Mouse (Mus musculus) limb, embryonic 11.5 days (tissue): ENCODE data around the gene Nrip1. TPM values are rescaled to one million over a fixed set of nuclear protein-coding genes. Genes with fewer than 3 reads are reported as not detected.

Experiments
- ATAC-seq: fragments of 200-750 bp; cut with Nextera tagmentation; 2 replicates; pipeline ENCODE4 v1.8.0; 2017; ENCODE audit warnings: low read depth; ENCODE audit not compliant: insufficient number of reproducible peaks, low FRiP score, low TSS enrichment
- DNase-seq: peaks from one replicate; pipeline ENCODE4 v3.0.0-alpha.2; 2015; ENCODE audit warnings: low spot score
- H3K27ac ChIP-seq: fragments of 300-500 bp; sonication (generic); replicated peaks from 2 replicates; pipeline ENCODE4 v1.5.1; 2014; ENCODE audit warnings: low read depth, mild to moderate bottlenecking, low read length
- H3K27me3 ChIP-seq: fragments of 300-500 bp; sonication (generic); 2 replicates; pipeline ENCODE4 v1.6.1; 2014; ENCODE audit warnings: mild to moderate bottlenecking, low read length, mixed read lengths; ENCODE audit not compliant: control insufficient read depth, insufficient read depth
- H3K36me3 ChIP-seq: fragments of 300-500 bp; sonication (generic); 2 replicates; pipeline ENCODE4 v1.6.1; 2014; ENCODE audit warnings: mild to moderate bottlenecking, low read length, moderate library complexity, mixed read lengths; ENCODE audit not compliant: control insufficient read depth, insufficient read depth
- H3K4me1 ChIP-seq: fragments of 300-500 bp; sonication (generic); 2 replicates; pipeline ENCODE4 v1.6.1; 2014; ENCODE audit warnings: low read length, mixed read lengths; ENCODE audit not compliant: control insufficient read depth, insufficient read depth
- H3K4me2 ChIP-seq: fragments of 300-500 bp; sonication (generic); 2 replicates; pipeline ENCODE4 v1.6.1; 2014; ENCODE audit warnings: low read depth, mild to moderate bottlenecking, moderate library complexity; ENCODE audit not compliant: severe bottlenecking
- H3K4me3 ChIP-seq: fragments of 300-500 bp; sonication (generic); 2 replicates; pipeline ENCODE4 v1.5.1; 2014; ENCODE audit warnings: low read depth, low read length
- H3K9ac ChIP-seq: fragments of 300-500 bp; sonication (generic); 2 replicates; pipeline ENCODE4 v1.6.1; 2014; ENCODE audit warnings: mild to moderate bottlenecking, low read length
- H3K9me3 ChIP-seq: fragments of 300-500 bp; sonication (generic); 2 replicates; pipeline ENCODE4 v1.6.1; 2016; ENCODE audit warnings: low read length; ENCODE audit not compliant: control insufficient read depth
- WGBS: fragments of 180-500 bp; shearing (Covaris S2); extraction: QIAGEN DNeasy Blood & Tissue Kit; methylation state at CpG from one replicate; pipeline ENCODE4 v1.1.7; 2014; 5-methylcytosine and 5-hydroxymethylcytosine counted together
- polyA plus RNA-seq: library from polyadenylated mRNA; unstranded; fragments of >200 nt; fragmentation: Nextera tagmentation; extraction: Ambion mirVana; gene quantifications from 2 replicates; pipeline ENCODE4 v1.2.1, GENCODE M21; 2014

Nrip1 gene
- polyA plus RNA-seq, 1 experiment from 2014 or later: 29.1 TPM

- Histone ChIP-seq H3K9me3 (no peaks in the 10 kb centered on the region), H3K9ac (no peak overlapping the region), H3K27me3 (no peaks in the 10 kb centered on the region), H3K36me3 (no peaks in the 10 kb centered on the region), H3K4me1 (peaks cover 6% of the 10 kb centered on the region; the same call in 1 of the 2 replicates), H3K4me2 (no peak overlapping the region), H3K27ac (no peak overlapping the region), H3K4me3 (no peak overlapping the region; the same call in 1 of the 2 replicates)
- 37% methylated on average over 6 of the region's 6 CpGs for WGBS
- no peak for ATAC-seq
- no peak for DNase-seq
Observed at GRCm38 (mm10) chr16:76370041-76370715, 3.4 kb downstream of the Nrip1 start.

GRCm38 (mm10) chr16:76369236-76369635, 4.4 kb downstream of the Nrip1 start:
- H3K9ac ChIP-seq: no peak overlapping the region
- DNase-seq (no peak), ATAC-seq (no peak)
- H3K27me3 ChIP-seq: no peaks in the 10 kb centered on the region
- H3K4me1 ChIP-seq: peaks cover 6% of the 10 kb centered on the region; the same call in 1 of the 2 replicates
- H3K4me2 ChIP-seq: no peak overlapping the region
- no peaks in the 10 kb centered on the region for H3K36me3 ChIP-seq
- WGBS: 78% methylated on average over 9 of the region's 9 CpGs
- no peak overlapping the region for H3K4me3 ChIP-seq
- H3K9me3 ChIP-seq: no peaks in the 10 kb centered on the region
- H3K27ac ChIP-seq: no peak overlapping the region

GRCm38 (mm10) chr16:76367261-76367908, 6.2 kb downstream of the Nrip1 start:
- DNase-seq (no peak), ATAC-seq (no peak)
- Histone ChIP-seq H3K4me2 (no peak overlapping the region), H3K36me3 (no peaks in the 10 kb centered on the region), H3K27me3 (no peaks in the 10 kb centered on the region), H3K4me1 (peaks cover 6% of the 10 kb centered on the region; the same call in 1 of the 2 replicates), H3K4me3 (no peak overlapping the region), H3K9ac (no peak overlapping the region), H3K9me3 (no peaks in the 10 kb centered on the region), H3K27ac (no peak overlapping the region)
- WGBS: 95% methylated on average over 12 of the region's 12 CpGs

GRCm38 (mm10) chr16:76365790-76366406, 7.7 kb downstream of the Nrip1 start:
- Histone ChIP-seq H3K27me3 (no peaks in the 10 kb centered on the region), H3K4me2 (no peak overlapping the region), H3K36me3 (no peaks in the 10 kb centered on the region), H3K9ac (no peak overlapping the region), H3K9me3 (no peaks in the 10 kb centered on the region), H3K4me3 (no peak overlapping the region), H3K27ac (no peak overlapping the region), H3K4me1 (peaks cover 3% of the 10 kb centered on the region; the same call in 1 of the 2 replicates)
- WGBS: 86% methylated on average over 17 of the region's 17 CpGs
- DNase-seq (no peak), ATAC-seq (no peak)

GRCm38 (mm10) chr16:76365237-76365636, 8.4 kb downstream of the Nrip1 start:
- no peak overlapping the region for H3K9ac ChIP-seq
- 72% methylated on average over 10 of the region's 10 CpGs for WGBS
- ATAC-seq (no peak), DNase-seq (peak; percentile 18)
- H3K9me3 ChIP-seq: no peaks in the 10 kb centered on the region
- no peaks in the 10 kb centered on the region for H3K27me3 ChIP-seq
- no peak overlapping the region for H3K4me2 ChIP-seq
- H3K27ac ChIP-seq: no peak overlapping the region
- H3K36me3 ChIP-seq: no peaks in the 10 kb centered on the region
- H3K4me1 ChIP-seq: no peaks in the 10 kb centered on the region
- H3K4me3 ChIP-seq: no peak overlapping the region

- no peaks in the 10 kb centered on the region for H3K27me3 ChIP-seq
- H3K4me2 ChIP-seq: no peak overlapping the region
- H3K4me3 ChIP-seq: no peak overlapping the region
- DNase-seq: no peak
- ATAC-seq: no peak
- H3K4me1 ChIP-seq: no peaks in the 10 kb centered on the region
- H3K9ac ChIP-seq: no peak overlapping the region
- no peak overlapping the region for H3K27ac ChIP-seq
- H3K9me3 ChIP-seq: no peaks in the 10 kb centered on the region
- WGBS: 95% methylated on average over 3 of the region's 3 CpGs
- no peaks in the 10 kb centered on the region for H3K36me3 ChIP-seq
Observed at GRCm38 (mm10) chr16:76363641-76364040, 10.0 kb downstream of the Nrip1 start.

GRCm38 (mm10) chr16:76362982-76363381, 10.6 kb downstream of the Nrip1 start:
- ATAC-seq: no peak
- 97% methylated on average over 12 of the region's 12 CpGs for WGBS

GRCm38 (mm10) chr16:76360441-76360840, 13.2 kb downstream of the Nrip1 start:
- H3K4me1 ChIP-seq: peaks cover 7% of the 10 kb centered on the region; the same call in 1 of the 2 replicates
- H3K27ac ChIP-seq: no peak overlapping the region
- no peaks in the 10 kb centered on the region for H3K36me3 ChIP-seq
- H3K9ac ChIP-seq: no peak overlapping the region
- WGBS: 87% methylated on average over 6 of the region's 6 CpGs
- DNase-seq (no peak), ATAC-seq (no peak)
- H3K27me3 ChIP-seq: no peaks in the 10 kb centered on the region
- H3K9me3 ChIP-seq: no peaks in the 10 kb centered on the region
- no peak overlapping the region for H3K4me3 ChIP-seq
- no peak overlapping the region for H3K4me2 ChIP-seq

More at GRCm38 (mm10) chr16:76362982-76363381, 10.6 kb downstream of the Nrip1 start:
- H3K4me3 ChIP-seq: no peak overlapping the region
- no peak for DNase-seq
- H3K36me3 ChIP-seq: no peaks in the 10 kb centered on the region
- no peak overlapping the region for H3K4me2 ChIP-seq
- no peaks in the 10 kb centered on the region for H3K27me3 ChIP-seq
- peaks cover 4% of the 10 kb centered on the region; the same call in 1 of the 2 replicates for H3K4me1 ChIP-seq
- no peaks in the 10 kb centered on the region for H3K9me3 ChIP-seq
- no peak overlapping the region for H3K9ac ChIP-seq
- no peak overlapping the region for H3K27ac ChIP-seq
